Mouse (Mus musculus) layer of hippocampus, adult 6 months (tissue): ENCODE measurements around the gene Rpl37. TPM values are rescaled to one million over a fixed set of nuclear protein-coding genes. Genes with fewer than 3 reads are reported as not detected.

ENCODE experiments used
- long read RNA-seq, 2 experiments: library from polyadenylated mRNA; unstranded; transcript quantifications; one replicate each; pipeline ENCODE4 v2.0.0; 2019 to 2020
- polyA plus RNA-seq: library from polyadenylated mRNA; unstranded; fragments of <200 nt; fragmentation: Nextera tagmentation; gene quantifications from 2 replicates; pipeline ENCODE4 v1.2.3, GENCODE M21; 2021

The Rpl37 gene
- 3,366 and 3,436 TPM in 2 replicates for polyA plus RNA-seq
- long read RNA-seq, experiment 1, transcript Rpl37-202 (4 exons, 410 nt) = minor isoform, 5 of 1,556 reads
- long read RNA-seq, experiment 1, transcript Rpl37-201 (4 exons, 835 nt) = major isoform, 1,478 of 1,556 reads
- long read RNA-seq, experiment 1, transcript Rpl37-205 (3 exons, 925 nt) = minor isoform, 7 of 1,556 reads
- long read RNA-seq, experiment 1, transcript Rpl37-204 (4 exons, 556 nt) = minor isoform, 9 of 1,556 reads
- long read RNA-seq, experiment 1, partial matches to known transcripts = 1 of 1,556 reads
- long read RNA-seq, experiment 1, other reads (novel, unspliced or antisense) = 56 of 1,556 reads
- long read RNA-seq, experiment 2, transcript Rpl37-201 (4 exons, 835 nt) = major isoform, 46 of 49 reads
- long read RNA-seq, experiment 2, partial matches to known transcripts = 1 of 49 reads
- long read RNA-seq, experiment 2, other reads (novel, unspliced or antisense) = 0 of 49 reads

GRCm38 (mm10) chr15:5116270-5117030, at the start of gene Rpl37:
Gene Rpl37 (plus strand): TSS chr15:5116645.

GRCm38 (mm10) chr15:5107686-5108654, 8.5 kb upstream of the Rpl37 start, which contains the start of gene Card6:
Gene Card6 (minus strand): TSS chr15:5108539.

GRCm38 (mm10) chr15:5143361-5144020, 27.0 kb downstream of the Rpl37 start, which contains the start of gene Prkaa1:
Gene Prkaa1 (plus strand): TSS chr15:5143861.

Other genes with a start within 250 kb of the Rpl37 start
- gene Mroh2b, start 217.9 kb upstream of the Rpl37 start, polyA plus RNA-seq = not detected in 2 replicates
- 0.06 TPM in 1 of 2 replicates, not detected in the other for gene C7, start 52.9 kb upstream of the Rpl37 start, polyA plus RNA-seq
- gene Card6, start 8.1 kb upstream of the Rpl37 start, polyA plus RNA-seq = 1.3 and 1.8 TPM in 2 replicates
- gene Prkaa1, start 27.2 kb downstream of the Rpl37 start, polyA plus RNA-seq = 5.6 and 7.6 TPM in 2 replicates
- gene Ttc33, start 68.9 kb downstream of the Rpl37 start, polyA plus RNA-seq = 73.4 and 74.7 TPM in 2 replicates
- 0.79 and 0.87 TPM in 2 replicates for gene Ptger4, start 127.5 kb downstream of the Rpl37 start, polyA plus RNA-seq